Mouse (Mus musculus) hindbrain, postnatal 0 days (tissue): ENCODE data around the gene Fbn1. TPM values are rescaled to one million over a fixed set of nuclear protein-coding genes. Genes with fewer than 3 reads are reported as not detected.

Experiments
- ATAC-seq: fragments of 200-750 bp; cut with Nextera tagmentation; 2 replicates; pipeline ENCODE4 v1.8.0; 2017; ENCODE audit warnings: mild to moderate bottlenecking, moderate TSS enrichment, moderate library complexity
- DNase-seq: peaks from one replicate; pipeline ENCODE4 v3.0.0-alpha.2; 2015; ENCODE audit warnings: low spot score
- H3K27ac ChIP-seq: fragments of 300-500 bp; sonication (generic); 2 replicates; pipeline ENCODE4 v1.5.1; 2014; ENCODE audit warnings: mild to moderate bottlenecking
- H3K27me3 ChIP-seq: fragments of 300-500 bp; sonication (generic); 2 replicates; pipeline ENCODE4 v1.6.1; 2014; ENCODE audit warnings: low read length, mixed read lengths; ENCODE audit not compliant: insufficient read depth
- H3K36me3 ChIP-seq: fragments of 300-500 bp; sonication (generic); 2 replicates; pipeline ENCODE4 v1.6.1; 2014; ENCODE audit warnings: low read length, mixed read lengths; ENCODE audit not compliant: insufficient read depth
- H3K4me1 ChIP-seq: fragments of 300-500 bp; sonication (generic); 2 replicates; pipeline ENCODE4 v1.6.1; 2014; ENCODE audit warnings: antibody characterized with exemption, low read length, mixed read lengths; ENCODE audit not compliant: insufficient read depth
- H3K4me2 ChIP-seq: fragments of 300-500 bp; sonication (generic); 2 replicates; pipeline ENCODE4 v1.6.1; 2014; ENCODE audit warnings: low read depth, mild to moderate bottlenecking, low read length, moderate library complexity, mixed read lengths
- H3K4me3 ChIP-seq: fragments of 300-500 bp; sonication (generic); 2 replicates; pipeline ENCODE4 v1.5.1; 2014; ENCODE audit warnings: low read length
- H3K9ac ChIP-seq: fragments of 300-500 bp; sonication (generic); replicated peaks from 2 replicates; pipeline ENCODE4 v1.6.1; 2014; ENCODE audit warnings: mild to moderate bottlenecking, low read length, moderate library complexity, mixed read lengths
- H3K9me3 ChIP-seq: fragments of 300-500 bp; sonication (generic); 2 replicates; pipeline ENCODE4 v1.6.1; 2016; ENCODE audit warnings: low read length, mixed read lengths
- CTCF ChIP-seq: IDR thresholded peaks from 2 replicates; pipeline ENCODE4 v1.5.1; 2016; ENCODE audit warnings: antibody characterized with exemption, control low read depth, low read depth
- WGBS: fragments of 180-500 bp; shearing (Covaris S2); extraction: QIAGEN DNeasy Blood & Tissue Kit; methylation state at CpG from one replicate; pipeline ENCODE4 v1.1.7; 2014; 5-methylcytosine and 5-hydroxymethylcytosine counted together
- polyA plus RNA-seq: library from polyadenylated mRNA; unstranded; fragments of >200 nt; fragmentation: Nextera tagmentation; extraction: Ambion mirVana; gene quantifications from 2 replicates; pipeline ENCODE4 v1.2.1, GENCODE M21; 2015
- total RNA-seq: library from RNA; depleted of rRNA; stranded (reverse); fragments of >200 nt; gene quantifications from 2 replicates; pipeline ENCODE4 v1.2.3, GENCODE M21; 2014

The Fbn1 gene
- total and polyA plus RNA-seq, 2 experiments from 2014 or later = 2.3 to 16.6 TPM

- DNase-seq = peak; percentile 9
- ATAC-seq = no peak
- WGBS = 52% methylated on average over 11 of the region's 11 CpGs
Observed at GRCm38 (mm10) chr2:125355216-125355971, 152.4 kb downstream of the Fbn1 start.

GRCm38 (mm10) chr2:125354587-125354986 lies 153.2 kb downstream of the Fbn1 start:
- WGBS = 77% methylated on average over 11 of the region's 11 CpGs
- TF ChIP-seq CTCF = no peak
- Histone ChIP-seq H3K4me1 (no peaks in the 10 kb centered on the region), H3K4me2 (no peak overlapping the region; the same call in 1 of the 2 replicates), H3K9ac (no peak overlapping the region), H3K9me3 (no peaks in the 10 kb centered on the region), H3K4me3 (no peak overlapping the region), H3K36me3 (no peaks in the 10 kb centered on the region), H3K27ac (no peak overlapping the region), H3K27me3 (no peaks in the 10 kb centered on the region)
- ATAC-seq = no peak
- no peak for DNase-seq

More at GRCm38 (mm10) chr2:125355216-125355971, 152.4 kb downstream of the Fbn1 start:
- no peaks in the 10 kb centered on the region for H3K27me3 ChIP-seq
- peak overlapping the region; percentile 21 for H3K4me2 ChIP-seq
- no peak for TF ChIP-seq CTCF
- H3K9me3 ChIP-seq = no peaks in the 10 kb centered on the region
- H3K36me3 ChIP-seq = no peaks in the 10 kb centered on the region
- H3K27ac ChIP-seq = no peak overlapping the region
- no peaks in the 10 kb centered on the region for H3K4me1 ChIP-seq
- no peak overlapping the region for H3K4me3 ChIP-seq
- no peak overlapping the region for H3K9ac ChIP-seq

- Histone ChIP-seq H3K4me2 (no peak overlapping the region), H3K4me1 (no peaks in the 10 kb centered on the region), H3K9ac (no peak overlapping the region), H3K4me3 (no peak overlapping the region), H3K27ac (no peak overlapping the region), H3K27me3 (no peaks in the 10 kb centered on the region), H3K36me3 (no peaks in the 10 kb centered on the region; the same call in none of the 2 replicates), H3K9me3 (no peaks in the 10 kb centered on the region)
- DNase-seq = no peak
- WGBS = 94% methylated on average over 5 of the region's 5 CpGs
- no peak for ATAC-seq
- no peak for TF ChIP-seq CTCF
Observed at GRCm38 (mm10) chr2:125349144-125349543, 158.6 kb downstream of the Fbn1 start.

DNA sequence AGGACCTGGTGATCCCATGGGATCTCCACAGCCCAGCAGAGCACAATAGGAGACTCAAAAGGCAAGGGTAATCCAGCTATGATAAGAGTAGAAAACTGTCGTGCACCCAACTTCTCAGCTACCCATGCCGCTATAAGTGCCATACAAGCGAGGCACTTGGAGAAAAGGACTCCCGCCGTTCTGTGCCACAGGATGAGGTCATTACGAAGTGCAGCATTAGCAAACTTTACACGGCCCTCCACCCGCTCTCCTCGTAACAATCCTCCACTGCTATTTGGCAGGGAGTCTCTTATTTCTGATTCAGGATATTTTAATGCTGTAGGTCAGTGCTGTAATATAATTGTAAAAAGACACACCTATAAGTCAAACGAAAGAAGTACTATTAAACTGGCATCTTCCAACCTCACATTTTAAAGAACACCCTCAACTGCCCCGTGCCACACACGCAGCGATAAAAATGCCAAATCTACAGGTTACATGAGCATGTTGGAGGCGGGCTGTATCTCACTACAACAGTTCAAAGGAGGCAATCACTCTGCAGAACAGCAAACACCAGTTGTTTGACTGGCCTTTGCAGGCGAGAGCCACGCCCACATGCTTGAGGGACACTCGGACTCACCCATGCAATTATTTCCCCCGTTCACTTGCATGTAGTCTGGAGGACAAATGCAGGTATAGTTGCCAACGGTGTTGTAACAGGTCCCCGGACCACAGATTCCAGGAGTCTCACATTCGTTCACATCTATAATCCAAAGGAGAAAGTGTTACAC lies 165.4 kb downstream of the Fbn1 start:
- 93% methylated on average over 21 of the region's 21 CpGs for WGBS
- no peak overlapping the region for H3K27ac ChIP-seq
- peaks cover 4% of the 10 kb centered on the region for H3K36me3 ChIP-seq
- no peak for TF ChIP-seq CTCF
- no peaks in the 10 kb centered on the region for H3K27me3 ChIP-seq
- no peak overlapping the region for H3K4me3 ChIP-seq
- no peak overlapping the region for H3K4me2 ChIP-seq
- H3K9ac ChIP-seq = no peak overlapping the region
- H3K9me3 ChIP-seq = no peaks in the 10 kb centered on the region
- H3K4me1 ChIP-seq = no peaks in the 10 kb centered on the region
- ATAC-seq (no peak), DNase-seq (no peak)

- no peak for DNase-seq
- no peaks in the 10 kb centered on the region for H3K9me3 ChIP-seq
- WGBS = 81% methylated on average over 5 of the region's 5 CpGs
- H3K27me3 ChIP-seq = no peaks in the 10 kb centered on the region
- no peak for ATAC-seq
- TF ChIP-seq CTCF = no peak
- H3K36me3 ChIP-seq = peaks cover 8% of the 10 kb centered on the region
- H3K9ac ChIP-seq = no peak overlapping the region
- H3K27ac ChIP-seq = no peak overlapping the region
- no peak overlapping the region for H3K4me3 ChIP-seq
- H3K4me1 ChIP-seq = no peaks in the 10 kb centered on the region
- no peak overlapping the region for H3K4me2 ChIP-seq
Observed at GRCm38 (mm10) chr2:125340381-125340780, 167.4 kb downstream of the Fbn1 start.

- WGBS = 90% methylated on average over 3 of the region's 3 CpGs
- Histone ChIP-seq H3K27ac (no peak overlapping the region), H3K4me1 (no peaks in the 10 kb centered on the region), H3K9ac (no peak overlapping the region), H3K27me3 (no peaks in the 10 kb centered on the region), H3K9me3 (no peaks in the 10 kb centered on the region), H3K4me3 (no peak overlapping the region), H3K36me3 (peaks cover 8% of the 10 kb centered on the region; the same call in 1 of the 2 replicates), H3K4me2 (no peak overlapping the region)
- DNase-seq (no peak), ATAC-seq (no peak)
- TF ChIP-seq CTCF = no peak
Observed at GRCm38 (mm10) chr2:125337239-125337638, 170.6 kb downstream of the Fbn1 start.
